Mouse (Mus musculus): ENCODE measurements at regions not wholly inside any gene's neighbourhood (a gene's known extent, or its start where the extent isn't known, plus 50 kb on each side); places are given as distances from the start of the nearest gene placed in this dataset.

GRCm38 (mm10) chr6:98514826-98515225 is 172.3 kb upstream of the Gm765 start:
- Histone ChIP-seq H3K36me3 (ENCODE audit: control insufficient read depth, insufficient read depth, low read length) (no peaks in the 10 kb centered on the region), H3K27ac (ENCODE audit: low read depth, low read length) (no peak overlapping the region), H3K4me1 (ENCODE audit: control insufficient read depth, insufficient read depth, low read length) (peaks cover 5% of the 10 kb centered on the region; the same call in 1 of the 2 replicates), H3K9ac (ENCODE audit: low read depth, low read length) (no peak overlapping the region), H3K4me3 (ENCODE audit: low read depth, low read length) (no peak overlapping the region), H3K9me3 (replicated peaks; ENCODE audit: control insufficient read depth, low read length) (no peaks in the 10 kb centered on the region), H3K4me2 (no peak overlapping the region), H3K27me3 (ENCODE audit: control insufficient read depth, insufficient read depth, low read length) (no peaks in the 10 kb centered on the region)
- 63% methylated on average over 3 of the region's 3 CpGs for WGBS (ENCODE audit: insufficient replicate concordance)
- ATAC-seq (replicated peaks; ENCODE audit: insufficient number of reproducible peaks, low FRiP score, low TSS enrichment): no peak

DNA sequence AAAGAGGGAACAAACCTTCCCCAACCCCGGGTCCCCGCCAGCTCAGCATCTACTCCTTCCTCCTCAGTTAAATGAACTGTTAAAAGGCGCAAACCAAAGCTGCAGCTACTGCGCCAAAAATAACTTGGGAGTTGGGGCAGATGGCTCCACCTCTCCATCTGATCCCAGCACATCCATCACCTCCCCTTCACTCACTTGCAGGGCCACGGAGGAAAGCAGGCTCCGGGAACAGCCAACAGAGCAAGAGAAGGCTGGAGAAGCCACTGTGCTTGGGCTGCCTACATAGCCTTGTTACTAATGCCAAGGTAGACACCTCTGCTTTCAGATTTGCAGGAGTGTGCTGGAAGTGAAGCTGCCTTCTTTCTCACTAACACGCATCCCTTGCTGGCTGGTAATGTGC is 171.8 kb upstream of the Gm765 start:
- Histone ChIP-seq H3K4me1 (ENCODE audit: control insufficient read depth, insufficient read depth, low read length) (peaks cover 5% of the 10 kb centered on the region; the same call in 1 of the 2 replicates), H3K36me3 (ENCODE audit: control insufficient read depth, insufficient read depth, low read length) (no peaks in the 10 kb centered on the region), H3K9ac (ENCODE audit: low read depth, low read length) (no peak overlapping the region), H3K9me3 (replicated peaks; ENCODE audit: control insufficient read depth, low read length) (no peaks in the 10 kb centered on the region), H3K4me2 (no peak overlapping the region), H3K27ac (ENCODE audit: low read depth, low read length) (no peak overlapping the region), H3K27me3 (ENCODE audit: control insufficient read depth, insufficient read depth, low read length) (no peaks in the 10 kb centered on the region), H3K4me3 (ENCODE audit: low read depth, low read length) (no peak overlapping the region)
- ATAC-seq (replicated peaks; ENCODE audit: insufficient number of reproducible peaks, low FRiP score, low TSS enrichment): no peak
- WGBS (ENCODE audit: insufficient replicate concordance): 35% methylated on average over 7 of the region's 7 CpGs

DNA sequence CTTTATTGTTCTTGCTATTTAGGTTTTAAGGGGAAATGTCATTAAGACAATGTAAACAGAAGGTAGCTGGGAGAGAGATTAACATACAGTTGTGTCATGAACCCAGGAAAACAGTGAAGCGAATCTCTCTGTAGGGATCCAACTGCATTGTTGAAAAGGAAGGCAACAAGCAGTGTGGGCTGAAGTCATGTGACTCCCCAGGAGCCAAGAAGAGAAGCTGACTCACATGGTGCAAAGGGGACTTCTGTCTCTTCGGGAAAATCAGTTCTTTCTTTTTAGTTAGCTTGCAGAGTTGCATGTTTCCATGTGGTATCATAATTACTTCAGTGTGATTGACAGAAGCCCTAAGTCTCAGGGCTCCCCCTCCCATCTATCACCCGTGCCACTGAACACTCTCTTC is 170.7 kb upstream of the Gm765 start:
- no peak overlapping the region for H3K27ac ChIP-seq (ENCODE audit: low read depth, low read length)
- peaks cover 5% of the 10 kb centered on the region; the same call in 1 of the 2 replicates for H3K4me1 ChIP-seq (ENCODE audit: control insufficient read depth, insufficient read depth, low read length)
- WGBS (ENCODE audit: insufficient replicate concordance): 26% methylated on average over 3 of the region's 3 CpGs
- no peak for ATAC-seq (replicated peaks; ENCODE audit: insufficient number of reproducible peaks, low FRiP score, low TSS enrichment)
- no peaks in the 10 kb centered on the region for H3K9me3 ChIP-seq (replicated peaks; ENCODE audit: control insufficient read depth, low read length)
- H3K4me3 ChIP-seq (ENCODE audit: low read depth, low read length): no peak overlapping the region
- no peaks in the 10 kb centered on the region for H3K27me3 ChIP-seq (ENCODE audit: control insufficient read depth, insufficient read depth, low read length)
- H3K9ac ChIP-seq (ENCODE audit: low read depth, low read length): no peak overlapping the region
- H3K36me3 ChIP-seq (ENCODE audit: control insufficient read depth, insufficient read depth, low read length): no peaks in the 10 kb centered on the region
- H3K4me2 ChIP-seq: no peak overlapping the region

- H3K4me1 ChIP-seq (ENCODE audit: control insufficient read depth, insufficient read depth, low read length): no peaks in the 10 kb centered on the region
- no peak for ATAC-seq (replicated peaks; ENCODE audit: insufficient number of reproducible peaks, low FRiP score, low TSS enrichment)
- 58% methylated on average over 2 of the region's 2 CpGs for WGBS (ENCODE audit: insufficient replicate concordance)
These were observed 160.2 kb upstream of the Gm765 start for GRCm38 (mm10) chr6:98502726-98503125.

GRCm38 (mm10) chr6:98499721-98500120 is 157.2 kb upstream of the Gm765 start:
- 66% methylated on average over 5 of the region's 5 CpGs for WGBS (ENCODE audit: insufficient replicate concordance)

More at GRCm38 (mm10) chr6:98502726-98503125, 160.2 kb upstream of the Gm765 start:
- H3K27me3 ChIP-seq (ENCODE audit: control insufficient read depth, insufficient read depth, low read length): no peaks in the 10 kb centered on the region
- no peak overlapping the region for H3K4me3 ChIP-seq (ENCODE audit: low read depth, low read length)
- no peaks in the 10 kb centered on the region for H3K36me3 ChIP-seq (ENCODE audit: control insufficient read depth, insufficient read depth, low read length)
- H3K4me2 ChIP-seq: no peak overlapping the region
- no peak overlapping the region for H3K9ac ChIP-seq (ENCODE audit: low read depth, low read length)
- no peaks in the 10 kb centered on the region for H3K9me3 ChIP-seq (replicated peaks; ENCODE audit: control insufficient read depth, low read length)
- no peak overlapping the region for H3K27ac ChIP-seq (ENCODE audit: low read depth, low read length)

GRCm38 (mm10) chr6:98486626-98487025 is 144.1 kb upstream of the Gm765 start:
- H3K4me2 ChIP-seq: no peak overlapping the region
- no peaks in the 10 kb centered on the region for H3K4me1 ChIP-seq (ENCODE audit: control insufficient read depth, insufficient read depth, low read length)
- no peaks in the 10 kb centered on the region for H3K9me3 ChIP-seq (replicated peaks; ENCODE audit: control insufficient read depth, low read length)
- no peaks in the 10 kb centered on the region for H3K27me3 ChIP-seq (ENCODE audit: control insufficient read depth, insufficient read depth, low read length)
- H3K9ac ChIP-seq (ENCODE audit: low read depth, low read length): no peak overlapping the region
- 84% methylated on average over 3 of the region's 3 CpGs for WGBS (ENCODE audit: insufficient replicate concordance)
- no peak overlapping the region for H3K27ac ChIP-seq (ENCODE audit: low read depth, low read length)
- no peak for ATAC-seq (replicated peaks; ENCODE audit: insufficient number of reproducible peaks, low FRiP score, low TSS enrichment)
- no peak overlapping the region for H3K4me3 ChIP-seq (ENCODE audit: low read depth, low read length)
- no peaks in the 10 kb centered on the region for H3K36me3 ChIP-seq (ENCODE audit: control insufficient read depth, insufficient read depth, low read length)

More at GRCm38 (mm10) chr6:98499721-98500120, 157.2 kb upstream of the Gm765 start:
- H3K4me3 ChIP-seq (ENCODE audit: low read depth, low read length): no peak overlapping the region
- H3K4me2 ChIP-seq: no peak overlapping the region
- no peaks in the 10 kb centered on the region for H3K27me3 ChIP-seq (ENCODE audit: control insufficient read depth, insufficient read depth, low read length)
- H3K9ac ChIP-seq (ENCODE audit: low read depth, low read length): no peak overlapping the region
- H3K36me3 ChIP-seq (ENCODE audit: control insufficient read depth, insufficient read depth, low read length): no peaks in the 10 kb centered on the region
- no peaks in the 10 kb centered on the region for H3K4me1 ChIP-seq (ENCODE audit: control insufficient read depth, insufficient read depth, low read length)
- no peak overlapping the region for H3K27ac ChIP-seq (ENCODE audit: low read depth, low read length)
- no peak for ATAC-seq (replicated peaks; ENCODE audit: insufficient number of reproducible peaks, low FRiP score, low TSS enrichment)
- no peaks in the 10 kb centered on the region for H3K9me3 ChIP-seq (replicated peaks; ENCODE audit: control insufficient read depth, low read length)

DNA sequence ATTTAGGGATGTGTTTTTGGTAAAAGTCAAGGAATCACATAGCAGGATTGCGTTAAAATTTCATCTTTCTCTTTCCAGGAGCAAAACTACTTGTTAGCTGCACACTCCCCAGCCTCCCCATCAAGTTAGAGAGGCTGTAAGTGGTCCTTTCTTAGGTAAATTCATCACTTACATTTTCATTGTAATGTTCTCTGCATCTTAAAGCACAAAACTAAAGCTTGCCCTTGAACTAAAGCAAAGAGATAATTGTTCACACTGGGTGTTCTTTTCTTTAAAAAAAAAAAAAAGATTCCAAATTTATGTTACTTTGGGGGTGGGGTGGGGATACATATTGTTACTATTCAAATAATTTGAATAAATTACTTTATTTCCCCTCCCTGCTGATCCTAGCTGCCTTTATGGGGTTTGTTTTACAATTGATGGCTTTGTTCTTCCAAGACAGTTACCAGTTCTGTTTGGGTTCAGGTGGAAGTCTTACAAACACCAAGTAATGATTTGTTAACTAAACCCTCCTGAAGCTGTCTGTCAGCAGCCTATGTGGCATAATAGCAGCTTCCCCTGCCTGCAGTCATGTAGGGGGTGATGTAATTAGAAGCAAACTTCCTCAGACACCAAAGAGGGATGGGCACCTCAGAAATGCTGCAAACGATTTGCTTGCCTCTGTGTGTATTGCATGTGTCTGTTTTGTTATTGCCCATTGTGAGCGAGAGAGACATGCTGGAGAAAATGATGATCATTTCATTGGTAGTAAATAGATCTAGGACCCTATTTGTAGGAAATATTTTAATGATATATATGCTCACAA is 141.0 kb upstream of the Gm765 start:
- Histone ChIP-seq H3K9ac (ENCODE audit: low read depth, low read length) (no peak overlapping the region), H3K27me3 (ENCODE audit: control insufficient read depth, insufficient read depth, low read length) (no peaks in the 10 kb centered on the region), H3K4me3 (ENCODE audit: low read depth, low read length) (no peak overlapping the region), H3K36me3 (ENCODE audit: control insufficient read depth, insufficient read depth, low read length) (no peaks in the 10 kb centered on the region), H3K4me2 (no peak overlapping the region), H3K27ac (ENCODE audit: low read depth, low read length) (no peak overlapping the region), H3K9me3 (replicated peaks; ENCODE audit: control insufficient read depth, low read length) (no peaks in the 10 kb centered on the region), H3K4me1 (ENCODE audit: control insufficient read depth, insufficient read depth, low read length) (no peaks in the 10 kb centered on the region)
- WGBS (ENCODE audit: insufficient replicate concordance): 46% methylated on average over 3 of the region's 3 CpGs
- ATAC-seq (replicated peaks; ENCODE audit: insufficient number of reproducible peaks, low FRiP score, low TSS enrichment): no peak

DNA sequence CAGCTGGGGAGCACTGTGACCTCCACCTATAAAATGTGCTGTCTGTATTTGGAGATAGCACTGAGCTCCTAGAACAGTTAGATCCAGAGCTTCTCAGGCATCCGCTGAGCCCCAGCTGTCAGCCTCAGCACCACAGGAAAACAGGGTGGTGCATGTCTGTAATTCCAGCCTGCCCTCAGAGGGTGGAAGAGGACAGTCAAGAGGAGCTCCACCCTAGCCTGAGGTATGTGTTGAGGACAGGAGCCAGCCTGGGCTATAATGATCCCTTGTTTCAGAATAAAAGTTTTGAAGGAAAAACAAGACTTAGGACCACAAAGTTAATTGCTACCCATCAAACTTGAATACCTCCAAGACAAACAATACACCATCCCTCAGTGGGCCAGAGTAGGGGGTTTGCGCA is 139.8 kb upstream of the Gm765 start:
- H3K4me3 ChIP-seq (ENCODE audit: low read depth, low read length): no peak overlapping the region

GRCm38 (mm10) chr6:98467563-98467962 is 125.0 kb upstream of the Gm765 start:
- Histone ChIP-seq H3K36me3 (ENCODE audit: control insufficient read depth, insufficient read depth, low read length) (no peaks in the 10 kb centered on the region), H3K27ac (ENCODE audit: low read depth, low read length) (no peak overlapping the region), H3K4me1 (ENCODE audit: control insufficient read depth, insufficient read depth, low read length) (no peaks in the 10 kb centered on the region), H3K9me3 (replicated peaks; ENCODE audit: control insufficient read depth, low read length) (no peaks in the 10 kb centered on the region), H3K9ac (ENCODE audit: low read depth, low read length) (no peak overlapping the region), H3K4me2 (no peak overlapping the region), H3K27me3 (ENCODE audit: control insufficient read depth, insufficient read depth, low read length) (no peaks in the 10 kb centered on the region), H3K4me3 (ENCODE audit: low read depth, low read length) (no peak overlapping the region)
- no peak for ATAC-seq (replicated peaks; ENCODE audit: insufficient number of reproducible peaks, low FRiP score, low TSS enrichment)

More for the DNA sequence above, 139.8 kb upstream of the Gm765 start:
- Histone ChIP-seq H3K9me3 (replicated peaks; ENCODE audit: control insufficient read depth, low read length) (no peaks in the 10 kb centered on the region), H3K4me2 (no peak overlapping the region), H3K4me1 (ENCODE audit: control insufficient read depth, insufficient read depth, low read length) (no peaks in the 10 kb centered on the region), H3K36me3 (ENCODE audit: control insufficient read depth, insufficient read depth, low read length) (no peaks in the 10 kb centered on the region), H3K27ac (ENCODE audit: low read depth, low read length) (no peak overlapping the region), H3K27me3 (ENCODE audit: control insufficient read depth, insufficient read depth, low read length) (no peaks in the 10 kb centered on the region), H3K9ac (ENCODE audit: low read depth, low read length) (no peak overlapping the region)
- 71% methylated on average over 2 of the region's 2 CpGs for WGBS (ENCODE audit: insufficient replicate concordance)
- no peak for ATAC-seq (replicated peaks; ENCODE audit: insufficient number of reproducible peaks, low FRiP score, low TSS enrichment)

All from heart, embryonic 11.5 days (tissue).